Mouse (Mus musculus): Measurements from ENCODE around the gene Aqp5.

DNA sequence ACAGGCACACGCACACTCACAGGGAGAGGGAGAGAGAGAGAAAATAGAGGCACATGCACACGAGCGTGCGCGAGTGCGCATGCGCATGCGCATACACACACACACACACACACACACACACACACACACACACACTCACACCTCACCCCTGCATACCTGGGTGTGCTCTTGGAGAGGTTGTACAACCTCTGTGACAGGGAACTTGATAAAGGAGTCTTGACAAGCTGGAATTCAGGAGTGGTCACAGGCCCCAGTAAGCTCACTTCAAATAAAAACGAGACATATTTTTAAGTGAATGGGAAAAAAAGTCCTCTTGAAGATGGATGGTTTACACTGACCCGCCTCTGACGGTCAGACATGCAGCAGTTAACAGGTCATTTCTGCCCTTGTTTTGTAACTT is 31.5 kb downstream of the Aqp5 start:
- TF ChIP-seq CTCF (IDR thresholded peaks at IDR 0.05) (no peak), EP300 (IDR thresholded peaks at IDR 0.05) (peak; percentile 65)

All from lung, postnatal 0 days (tissue).